Mouse (Mus musculus): ENCODE data around the gene Hdac10.

Gene Hdac10

GRCm38 (mm10) chr15:89123595-89123994 lies 4.9 kb downstream of the Hdac10 start:
- DNase-seq (ENCODE audit: low read depth) = no peak

GRCm38 (mm10) chr15:89122649-89123366 lies 5.7 kb downstream of the Hdac10 start, which contains the start of gene Tubgcp6:
Gene Tubgcp6, minus strand, starts transcription at chr15:89123112.
- DNase-seq (ENCODE audit: low read depth) = peak; percentile 97

GRCm38 (mm10) chr15:89118007-89118406 lies 10.5 kb downstream of the Hdac10 start:
- no peak for DNase-seq (ENCODE audit: low read depth)

GRCm38 (mm10) chr15:89110147-89110546 lies 18.4 kb downstream of the Hdac10 start:
- no peak for DNase-seq (ENCODE audit: low read depth)

- no peak for DNase-seq (ENCODE audit: low read depth)
Measured at GRCm38 (mm10) chr15:89106976-89107375, 21.5 kb downstream of the Hdac10 start.

DNA sequence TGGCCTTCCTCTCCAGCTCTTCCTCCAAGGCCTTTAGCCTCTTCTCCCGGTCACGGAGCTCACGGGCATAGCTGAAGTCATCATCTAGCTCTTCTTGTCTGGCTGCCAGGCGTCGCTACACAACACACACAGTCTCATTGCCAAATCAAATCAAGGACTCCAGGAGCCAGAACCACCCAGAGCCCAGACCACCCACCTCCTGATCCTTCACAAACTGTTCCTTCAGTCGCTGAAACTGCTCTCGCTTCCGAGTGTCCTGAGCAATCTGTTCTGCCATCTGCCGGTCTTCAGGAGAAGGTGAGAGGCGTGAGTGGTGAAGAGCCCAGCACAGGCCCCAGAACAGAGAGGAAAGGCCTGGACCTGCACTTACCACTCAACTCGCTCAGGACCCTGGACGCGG lies 22.4 kb downstream of the Hdac10 start:
- DNase-seq (ENCODE audit: low read depth) = no peak

DNA sequence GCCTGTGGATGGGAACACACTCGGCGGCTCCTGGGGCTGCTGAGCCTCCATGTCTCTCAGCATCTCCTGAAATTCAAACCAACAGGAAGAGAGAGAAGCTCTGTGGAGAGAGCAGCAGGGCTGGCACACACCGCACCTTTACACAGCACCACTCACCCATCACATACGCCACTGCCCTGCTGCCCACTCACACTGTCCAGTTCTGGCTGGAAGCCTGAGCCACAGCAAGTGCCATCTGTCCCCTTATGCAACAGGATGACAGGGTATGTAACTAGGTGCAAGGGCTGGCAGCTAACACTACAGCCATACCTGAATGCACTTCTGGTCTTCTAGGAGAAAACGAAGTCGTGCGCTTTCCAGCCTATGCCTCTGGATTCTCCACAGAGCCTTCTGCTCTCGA lies 24.1 kb downstream of the Hdac10 start:
- no peak for DNase-seq (ENCODE audit: low read depth)

GRCm38 (mm10) chr15:89103921-89104320 lies 24.6 kb downstream of the Hdac10 start:
- DNase-seq (ENCODE audit: low read depth) = no peak

GRCm38 (mm10) chr15:89102646-89103045 lies 25.9 kb downstream of the Hdac10 start:
- no peak for DNase-seq (ENCODE audit: low read depth)

DNA sequence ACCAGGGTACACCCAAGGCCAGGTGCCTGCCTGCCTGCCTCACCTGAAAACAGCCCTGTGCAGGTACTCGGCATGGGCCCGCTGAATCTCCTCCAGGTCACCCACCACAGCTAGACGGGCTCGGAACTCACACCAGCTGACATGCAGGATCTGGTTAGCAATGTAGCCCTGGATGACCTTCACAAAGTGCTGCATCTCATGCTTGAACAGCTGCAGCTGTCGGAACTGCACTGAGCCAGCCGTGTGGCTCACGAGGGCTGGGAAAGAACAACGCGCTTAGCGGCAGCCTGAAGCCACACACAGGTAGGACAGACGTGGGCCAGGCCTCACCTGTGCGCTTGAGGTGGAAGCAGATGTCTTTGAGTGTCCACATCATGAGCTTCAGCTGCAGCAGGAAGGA lies 27.7 kb downstream of the Hdac10 start:
- no peak for DNase-seq (ENCODE audit: low read depth)

- no peak for DNase-seq (ENCODE audit: low read depth)
Measured at GRCm38 (mm10) chr15:89098616-89099015, 29.9 kb downstream of the Hdac10 start.

DNA sequence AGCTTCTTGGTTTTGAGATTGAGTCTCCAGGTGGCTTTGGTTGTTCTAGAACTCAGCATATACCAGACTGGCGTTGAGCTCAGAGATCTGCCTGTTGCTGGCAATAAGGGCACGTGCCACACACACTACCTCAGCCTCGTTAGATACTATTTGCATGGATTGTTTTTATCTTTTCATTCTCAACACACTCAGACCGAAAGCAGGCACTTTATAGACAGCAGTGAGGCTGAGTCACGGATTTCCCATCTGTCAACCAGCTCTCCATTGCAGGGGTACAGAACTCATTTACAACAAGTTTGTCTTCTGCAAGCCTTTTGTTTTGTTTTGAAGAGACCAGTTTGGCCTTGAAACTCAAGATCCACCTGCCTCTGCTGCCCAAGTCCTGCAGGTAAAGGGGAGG lies 31.1 kb downstream of the Hdac10 start:
- DNase-seq (ENCODE audit: low read depth) = no peak

DNA sequence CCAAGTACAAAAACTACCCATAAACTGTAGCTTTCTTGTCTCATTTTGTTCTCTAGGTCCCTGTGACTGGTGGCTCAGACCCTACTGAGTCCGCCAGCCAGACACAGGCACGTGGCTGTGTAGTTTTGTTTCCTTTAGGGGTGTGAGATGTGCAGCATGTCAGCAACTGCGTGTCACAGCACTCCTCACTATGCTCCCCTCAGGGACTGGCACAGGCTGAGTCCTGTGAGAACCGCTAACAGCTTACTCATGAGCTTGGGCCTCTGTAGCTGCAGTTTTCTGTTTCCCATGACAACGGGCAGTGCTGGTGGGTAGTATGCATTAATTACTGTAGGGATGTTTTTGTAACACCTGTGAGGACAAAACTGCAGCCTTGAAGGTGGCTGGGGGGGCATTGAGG lies 36.3 kb downstream of the Hdac10 start:
- DNase-seq (ENCODE audit: low read depth) = no peak

- DNase-seq (ENCODE audit: low read depth) = no peak
Measured at GRCm38 (mm10) chr15:89090662-89091061, 37.8 kb downstream of the Hdac10 start.

DNA sequence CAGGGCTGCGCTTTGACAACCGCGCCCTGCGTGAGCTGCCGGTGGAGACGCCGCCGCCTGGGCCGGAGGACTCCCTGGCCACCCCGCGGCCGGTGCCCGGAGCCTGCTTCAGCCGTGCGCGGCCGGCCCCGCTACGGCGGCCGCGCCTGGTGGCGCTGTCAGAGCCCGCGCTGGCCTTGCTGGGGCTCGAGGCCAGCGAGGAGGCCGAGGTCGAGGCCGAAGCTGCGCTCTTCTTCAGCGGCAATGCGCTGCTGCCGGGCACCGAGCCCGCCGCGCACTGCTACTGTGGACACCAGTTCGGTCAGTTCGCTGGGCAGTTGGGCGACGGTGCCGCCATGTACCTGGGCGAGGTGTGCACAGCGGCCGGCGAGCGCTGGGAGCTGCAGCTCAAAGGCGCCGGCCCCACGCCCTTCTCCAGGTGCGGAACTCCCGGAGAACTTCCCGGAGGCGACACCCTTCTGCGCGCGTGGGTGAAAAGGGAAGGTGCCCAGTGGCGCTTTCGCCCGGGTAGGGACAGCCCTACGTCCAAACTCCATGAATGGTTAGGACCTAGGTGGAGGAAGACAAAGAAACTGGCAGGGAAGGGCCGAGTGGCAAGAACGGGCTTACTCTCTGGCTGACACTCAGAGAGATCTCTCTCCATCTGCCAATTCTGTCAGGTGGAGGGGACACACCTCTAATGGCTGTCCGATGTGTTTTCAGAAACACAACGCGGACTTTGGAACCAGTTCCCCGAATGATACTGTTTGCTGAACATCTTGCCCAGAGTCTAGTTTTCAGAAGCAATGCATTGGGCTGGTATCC lies 39.0 kb downstream of the Hdac10 start:
- DNase-seq (ENCODE audit: low read depth) = no peak

- DNase-seq (ENCODE audit: low read depth) = peak; percentile 81
Measured at GRCm38 (mm10) chr15:89088607-89089247, 39.8 kb downstream of the Hdac10 start, which contains the start of gene Selenoo. Gene Selenoo, plus strand, starts transcription at chr15:89089084.

- DNase-seq (ENCODE audit: low read depth) = no peak
Measured at GRCm38 (mm10) chr15:89084826-89085225, 43.7 kb downstream of the Hdac10 start.

DNA sequence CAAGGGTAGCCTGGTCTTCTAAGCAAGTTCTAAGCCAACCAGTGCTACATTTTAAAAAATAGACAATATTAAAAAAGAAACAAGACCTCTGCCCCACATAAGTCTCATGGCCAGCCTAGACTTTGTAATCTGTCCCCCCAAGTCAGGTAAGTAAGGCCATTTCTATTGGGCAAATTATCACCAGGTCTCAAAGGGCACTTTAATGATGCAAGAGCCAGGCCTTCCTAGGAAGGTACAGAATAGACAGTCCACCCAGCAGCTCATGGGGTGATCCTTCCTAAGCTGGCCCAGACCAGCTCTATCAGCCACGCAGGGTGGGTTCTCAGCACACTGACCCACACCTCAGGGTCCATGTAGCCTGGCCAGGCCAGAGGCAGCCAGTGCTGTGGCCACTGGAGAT lies 44.6 kb downstream of the Hdac10 start:
- no peak for DNase-seq (ENCODE audit: low read depth)

- DNase-seq (ENCODE audit: low read depth) = peak; percentile 69
Measured at GRCm38 (mm10) chr15:89078208-89078836, 50.2 kb downstream of the Hdac10 start.

- no peak for DNase-seq (ENCODE audit: low read depth)
Measured at GRCm38 (mm10) chr15:89076156-89076731, 52.3 kb downstream of the Hdac10 start.

GRCm38 (mm10) chr15:89075478-89076147 lies 52.9 kb downstream of the Hdac10 start:
- DNase-seq (ENCODE audit: low read depth) = peak; percentile 61

Data from c-Kit-positive CD71-positive TER-119-negative erythroid progenitor cells, embryonic 14.5 days (primary cell).